Mouse (Mus musculus): ENCODE data around the gene Nr3c2. TPM values are rescaled to one million over a fixed set of nuclear protein-coding genes. Genes with fewer than 3 reads are reported as not detected.

Gene Nr3c2
- not detected in 2 replicates for total RNA-seq (2012; rRNA removed)
- 0.12 and 0.14 TPM in 2 replicates for total RNA-seq (2014; rRNA removed)
- 0.30 and 0.42 TPM in 2 replicates for polyA plus RNA-seq (2012; ENCODE audit: insufficient read length, low read depth)

DNA sequence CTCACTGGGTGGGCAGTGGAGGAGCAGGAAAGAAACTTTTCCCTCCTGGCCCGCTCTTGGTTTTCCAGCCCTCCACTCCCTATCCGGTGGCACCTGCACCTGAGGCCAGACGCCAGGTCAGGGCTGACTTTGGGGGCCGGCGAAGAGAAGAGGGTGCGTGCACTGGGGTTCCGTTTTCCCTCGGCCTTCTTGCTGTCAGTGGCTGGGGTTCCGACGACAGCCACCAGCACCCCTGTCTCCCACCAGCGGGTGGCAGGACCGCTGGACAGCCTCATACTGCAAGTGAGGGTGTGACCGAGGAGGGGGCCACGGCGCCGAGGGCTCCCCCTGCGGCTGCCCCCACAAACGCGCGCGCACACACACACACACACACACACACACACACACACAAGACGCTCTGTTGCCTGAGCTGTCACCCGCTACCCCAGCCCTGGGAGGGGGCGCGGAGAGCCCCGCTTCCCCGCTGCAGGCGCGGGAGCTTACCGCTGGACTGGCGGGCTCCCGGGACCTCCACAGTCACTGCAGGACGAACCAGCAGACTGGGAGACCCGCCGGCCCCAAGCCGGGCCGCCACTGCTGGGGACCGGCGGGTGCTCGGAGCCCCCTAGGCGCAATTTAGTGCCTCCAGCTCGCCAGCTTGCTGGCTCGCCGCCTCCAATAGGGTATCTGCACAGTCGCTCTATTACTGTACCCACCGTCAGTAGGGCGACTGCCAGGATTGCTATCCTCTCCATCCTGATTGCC is at the start of gene Nr3c2:
Gene Nr3c2 (plus strand): TSS at position 32 of the 744 bp plus-strand sequence.
- dilution Hi-C loops (cut with MboI; ENCODE audit: extremely low pct_ligation_motif_present, extremely low pct_unique_long_range_greater_than_20kb, low sequenced_read_pairs) (no loop called here), in situ Hi-C loops (cut with MboI; ENCODE audit: low pct_ligation_motif_present, low pct_unique_long_range_greater_than_20kb, low sequenced_read_pairs) (no loop called here)
- Histone ChIP-seq H3K27ac (ENCODE audit: insufficient read depth, low read depth) (no peak within 1 kb of the TSS), H3K4me3 (replicated peaks in 1 of 3; ENCODE audit: low read depth in 2 of 3, low read length in 2 of 3, poor library complexity in 1 of 3) (peak within 1 kb of the TSS; percentile 31 to 66 (median 31)), H3K9ac (ENCODE audit: insufficient read depth, low read depth) (no peak within 1 kb of the TSS), H3K4me2 (ENCODE audit: insufficient read depth, low read depth, poor library complexity, severe bottlenecking) (no peak within 1 kb of the TSS), H3K27me3 (replicated peaks) (peaks cover 18% of the 10 kb centered on the region), H3K79me2 (replicated peaks; ENCODE audit: control insufficient read depth, extremely low read depth, insufficient read depth, poor library complexity, severe bottlenecking) (no peaks in the 10 kb centered on the region), H3K4me1 (ENCODE audit: control insufficient read depth in 1 of 2, insufficient read depth in 2 of 2) (peaks cover 0 to 28% of the 10 kb centered on the region in 2 experiments; a peak in 2 of 4 replicates), H3K9me3 (replicated peaks; ENCODE audit: low read length) (peaks cover 4% of the 10 kb centered on the region), H3K36me3 (replicated peaks in 1 of 2; ENCODE audit: control insufficient read depth in 1 of 2, insufficient read depth in 1 of 2, low read length in 1 of 2) (no peaks in the 10 kb centered on the region)
- no peak for DNase-seq (ENCODE audit: extremely low read depth)
- TF ChIP-seq CTCF (conservative IDR thresholded peaks at IDR 0.05 in 1 of 2, IDR thresholded peaks at IDR 0.05 in 1 of 2; ENCODE audit: low read depth in 2 of 2, low read length in 2 of 2) (no peak), USF1 (IDR thresholded peaks at IDR 0.05; ENCODE audit: low read depth, low read length) (no peak), BHLHE40 (IDR thresholded peaks at IDR 0.05; ENCODE audit: low read depth, low read length) (no peak), TBP (conservative IDR thresholded peaks at IDR 0.05; ENCODE audit: low read depth, low read length) (no peak), ZC3H11A (IDR thresholded peaks at IDR 0.05; ENCODE audit: low read depth, low read length) (no peak), NRF1 (IDR thresholded peaks at IDR 0.05; ENCODE audit: low read depth, low read length) (no peak), PAX5 (IDR thresholded peaks at IDR 0.05; ENCODE audit: low read length) (no peak), MXI1 (IDR thresholded peaks at IDR 0.05; ENCODE audit: low read depth, low read length) (no peak), SMC3 (IDR thresholded peaks at IDR 0.05; ENCODE audit: low read depth, low read length) (no peak), RCOR1 (conservative IDR thresholded peaks at IDR 0.05; ENCODE audit: low read depth, low read length) (no peak), IRF4 (IDR thresholded peaks at IDR 0.05; ENCODE audit: low read depth, low read length) (no peak), MAX (IDR thresholded peaks at IDR 0.05; ENCODE audit: low read length) (no peak)

DNA sequence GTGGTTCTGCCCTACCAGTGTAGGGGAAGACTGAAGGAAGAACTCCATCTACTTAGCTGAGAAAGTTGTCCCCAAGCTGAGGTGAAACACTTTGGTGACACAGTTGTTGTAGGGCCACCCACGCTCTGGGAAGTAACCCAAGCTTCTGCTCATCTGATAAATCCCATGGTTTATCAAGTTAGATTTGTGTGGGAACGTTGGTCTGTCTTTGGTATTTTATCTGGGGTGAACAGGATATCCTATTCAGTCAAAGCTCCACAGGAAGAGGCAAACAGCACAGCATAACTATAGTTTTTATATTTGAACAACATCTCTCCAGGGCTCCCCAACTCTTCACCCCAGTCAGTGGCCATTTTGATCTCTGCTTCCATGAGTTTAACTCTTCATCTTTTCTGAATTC is 40.7 kb upstream of the Nr3c2 start:
- in situ Hi-C loops (cut with MboI; ENCODE audit: low pct_ligation_motif_present, low pct_unique_long_range_greater_than_20kb, low sequenced_read_pairs) (no loop called here), dilution Hi-C loops (cut with MboI; ENCODE audit: extremely low pct_ligation_motif_present, extremely low pct_unique_long_range_greater_than_20kb, low sequenced_read_pairs) (no loop called here)
- no peak overlapping the region for H3K9ac ChIP-seq (ENCODE audit: insufficient read depth, low read depth)
- H3K79me2 ChIP-seq (replicated peaks; ENCODE audit: control insufficient read depth, extremely low read depth, insufficient read depth, poor library complexity, severe bottlenecking), result no peaks in the 10 kb centered on the region
- H3K4me3 ChIP-seq (replicated peaks in 1 of 3; ENCODE audit: low read depth in 2 of 3, low read length in 2 of 3, poor library complexity in 1 of 3), result no peak overlapping the region
- no peaks in the 10 kb centered on the region for H3K9me3 ChIP-seq (replicated peaks; ENCODE audit: low read length)
- no peaks in the 10 kb centered on the region for H3K4me1 ChIP-seq (ENCODE audit: control insufficient read depth in 1 of 2, insufficient read depth in 2 of 2)
- H3K36me3 ChIP-seq (replicated peaks in 1 of 2; ENCODE audit: control insufficient read depth in 1 of 2, insufficient read depth in 1 of 2, low read length in 1 of 2), result no peaks in the 10 kb centered on the region
- no peak overlapping the region for H3K4me2 ChIP-seq (ENCODE audit: insufficient read depth, low read depth, poor library complexity, severe bottlenecking)
- no peak overlapping the region for H3K27ac ChIP-seq (ENCODE audit: insufficient read depth, low read depth)
- DNase-seq (ENCODE audit: extremely low read depth), result no peak
- TF ChIP-seq MAZ (IDR thresholded peaks at IDR 0.05; ENCODE audit: low read depth, low read length) (no peak), PAX5 (IDR thresholded peaks at IDR 0.05; ENCODE audit: low read length) (no peak), ZMIZ1 (IDR thresholded peaks at IDR 0.05; ENCODE audit: low read depth, low read length) (no peak), ZNF384 (IDR thresholded peaks at IDR 0.05; ENCODE audit: low read depth, low read length) (no peak), POLR2AphosphoS2 (IDR thresholded peaks at IDR 0.05; ENCODE audit: low read depth, low read length) (no peak), SMC3 (IDR thresholded peaks at IDR 0.05; ENCODE audit: low read depth, low read length) (no peak), RCOR1 (conservative IDR thresholded peaks at IDR 0.05; ENCODE audit: low read depth, low read length) (no peak), EP300 (IDR thresholded peaks at IDR 0.05; ENCODE audit: low read length) (no peak), RAD21 (IDR thresholded peaks at IDR 0.05; ENCODE audit: low read depth, low read length) (no peak), ZKSCAN1 (IDR thresholded peaks at IDR 0.05; ENCODE audit: borderline replicate concordance, low read depth, low read length) (no peak), TBP (conservative IDR thresholded peaks at IDR 0.05; ENCODE audit: low read depth, low read length) (no peak), E2F4 (IDR thresholded peaks at IDR 0.05; ENCODE audit: insufficient replicate concordance, low read depth, low read length) (no peak), UBTF (IDR thresholded peaks at IDR 0.05; ENCODE audit: low read depth, low read length) (no peak), JUN (IDR thresholded peaks at IDR 0.05; ENCODE audit: insufficient read depth, low read depth, low read length) (no peak), POLR2A (IDR thresholded peaks at IDR 0.05; ENCODE audit: low read depth, low read length) (no peak), CHD2 (IDR thresholded peaks at IDR 0.05; ENCODE audit: low read length) (no peak), MAFK (IDR thresholded peaks at IDR 0.05; ENCODE audit: insufficient replicate concordance, low read length) (no peak), CHD1 (IDR thresholded peaks at IDR 0.05; ENCODE audit: low read depth, low read length) (no peak)
- no peaks in the 10 kb centered on the region for H3K27me3 ChIP-seq (replicated peaks)

Measured in CH12.LX (cell line).